ENCODE assay signal across 35 mouse cellular contexts in genomic region chr5:135326121-135326659, GRCm38 (mm10). TPM values are rescaled to one million over a fixed set of nuclear protein-coding genes. Genes with fewer than 3 reads are reported as not detected.
DNase-seq lines count a peak whose midpoint lies in the region; ATAC-seq lines count a peak whose summit lies in the region.
"Had no signal": no experiment of that assay in that cellular context is flagged by ENCODE, and none has a peak within 500 bp of the region (broad histone marks: within the 10 kb centered on the region; RNA-seq: fewer than 3 reads in every experiment).

No protein-coding gene starts in this region.

- no peak overlapping the region for H3K4me3 ChIP-seq in forebrain, embryonic 14.5 days (ENCODE audit: low read depth, low read length)
- H3K4me3 ChIP-seq in forebrain, embryonic 11.5 days (ENCODE audit: low read depth, low read length) = no peak overlapping the region
- no peak overlapping the region for H3K4me3 ChIP-seq in hindbrain, embryonic 13.5 days
- H3K4me3 ChIP-seq in hindbrain, embryonic 14.5 days (replicated peaks; ENCODE audit: low read length) = no peak overlapping the region
- no peak overlapping the region for H3K4me3 ChIP-seq in midbrain, embryonic 14.5 days (replicated peaks; ENCODE audit: low read depth, low read length)
- H3K4me3 ChIP-seq: embryonic facial prominence, embryonic 13.5 days; forebrain, embryonic 12.5 days; gastrocnemius, adult 2 months; hindbrain, embryonic 15.5 days; layer of hippocampus, adult 2 months; liver, embryonic 13.5 days; neural tube, embryonic 15.5 days; stomach, embryonic 15.5 days had no signal

- H3K36me3 ChIP-seq in forebrain, embryonic 14.5 days (ENCODE audit: control insufficient read depth, insufficient read depth, low read length) = no peaks in the 10 kb centered on the region
- no peaks in the 10 kb centered on the region for H3K36me3 ChIP-seq in forebrain, embryonic 11.5 days (ENCODE audit: control insufficient read depth, insufficient read depth, low read length)
- H3K36me3 ChIP-seq in hindbrain, embryonic 13.5 days = no peaks in the 10 kb centered on the region
- no peaks in the 10 kb centered on the region for H3K36me3 ChIP-seq in hindbrain, embryonic 14.5 days (replicated peaks; ENCODE audit: control insufficient read depth, insufficient read depth)
- no peaks in the 10 kb centered on the region for H3K36me3 ChIP-seq in midbrain, embryonic 14.5 days (ENCODE audit: control insufficient read depth, insufficient read depth, low read length)
- H3K36me3 ChIP-seq: embryonic facial prominence, embryonic 13.5 days; forebrain, embryonic 12.5 days; hindbrain, embryonic 15.5 days; liver, embryonic 13.5 days; neural tube, embryonic 15.5 days; stomach, embryonic 15.5 days had no signal

- no peak overlapping the region for H3K9ac ChIP-seq in forebrain, embryonic 14.5 days (ENCODE audit: low read length)
- no peak overlapping the region for H3K9ac ChIP-seq in forebrain, embryonic 11.5 days (ENCODE audit: low read length)
- H3K9ac ChIP-seq in hindbrain, embryonic 13.5 days = 0 out of 2 replicates have a peak overlapping the region, but pooled peaks have one; percentile 5
- no peak overlapping the region for H3K9ac ChIP-seq in hindbrain, embryonic 14.5 days
- H3K9ac ChIP-seq in midbrain, embryonic 14.5 days (replicated peaks; ENCODE audit: low read length) = 0 out of 2 replicates have a peak overlapping the region, but pooled peaks have one; percentile 16
- H3K9ac ChIP-seq: embryonic facial prominence, embryonic 13.5 days; forebrain, embryonic 12.5 days; hindbrain, embryonic 15.5 days; liver, embryonic 13.5 days; neural tube, embryonic 15.5 days; stomach, embryonic 15.5 days had no signal

- no peak overlapping the region for H3K4me2 ChIP-seq in forebrain, embryonic 14.5 days (ENCODE audit: low read length)
- no peak overlapping the region for H3K4me2 ChIP-seq in forebrain, embryonic 11.5 days (ENCODE audit: low read depth, low read length, severe bottlenecking)
- no peak overlapping the region for H3K4me2 ChIP-seq in hindbrain, embryonic 13.5 days
- no peak overlapping the region for H3K4me2 ChIP-seq in hindbrain, embryonic 14.5 days (replicated peaks)
- no peak overlapping the region for H3K4me2 ChIP-seq in midbrain, embryonic 14.5 days (ENCODE audit: low read length)
- H3K4me2 ChIP-seq: embryonic facial prominence, embryonic 13.5 days; forebrain, embryonic 12.5 days; hindbrain, embryonic 15.5 days; liver, embryonic 13.5 days; neural tube, embryonic 15.5 days; stomach, embryonic 15.5 days had no signal

- ATAC-seq in forebrain, embryonic 14.5 days = 0 out of 2 replicates have a peak, but pooled peaks have one; percentile 18
- no peak for ATAC-seq in forebrain, embryonic 11.5 days (replicated peaks; ENCODE audit: low FRiP score)
- ATAC-seq in hindbrain, embryonic 13.5 days (ENCODE audit: low FRiP score) = no peak
- ATAC-seq in hindbrain, embryonic 14.5 days (ENCODE audit: low FRiP score) = no peak
- no peak for ATAC-seq in midbrain, embryonic 14.5 days (ENCODE audit: low FRiP score, low TSS enrichment)
- ATAC-seq: inflammation-experienced regulatory T-cells, adult 6 months; lung, postnatal 0 days had no signal

- H3K27ac ChIP-seq in forebrain, embryonic 14.5 days (ENCODE audit: low read depth, low read length) = no peak overlapping the region
- no peak overlapping the region for H3K27ac ChIP-seq in forebrain, embryonic 11.5 days (ENCODE audit: low read depth, low read length)
- no peak overlapping the region for H3K27ac ChIP-seq in hindbrain, embryonic 13.5 days
- H3K27ac ChIP-seq in hindbrain, embryonic 14.5 days = no peak overlapping the region
- H3K27ac ChIP-seq in midbrain, embryonic 14.5 days (replicated peaks; ENCODE audit: low read depth, low read length) = no peak overlapping the region; the same call in 1 of the 2 replicates
- H3K27ac ChIP-seq: embryonic facial prominence, embryonic 13.5 days; forebrain, embryonic 12.5 days; gastrocnemius, adult 2 months; hindbrain, embryonic 15.5 days; layer of hippocampus, adult 2 months; liver, embryonic 13.5 days; macrophage; neural tube, embryonic 15.5 days; stomach, embryonic 15.5 days had no signal

- DNase-seq in forebrain, embryonic 14.5 days (ENCODE audit: low spot score) = peak; percentile 39
- no peak for DNase-seq in forebrain, embryonic 11.5 days (ENCODE audit: low spot score)
- DNase-seq in hindbrain, embryonic 14.5 days (ENCODE audit: low spot score) = no peak
- peak; percentile 11 for DNase-seq in R1 (ENCODE audit: low read depth, low spot score)
- peak; percentile 6 for DNase-seq in midbrain, embryonic 14.5 days
- DNase-seq in left cerebral cortex, adult 11 months (ENCODE audit: low spot score) = no peak
- DNase-seq in thymus, postnatal 4 days = no peak
- DNase-seq: adrenal gland, adult 8-10 months; cerebellum, adult 11-12 months; cerebellum, adult 9-11 months; embryo, embryonic 11 days; gastrocnemius, adult 2 months; gastrocnemius, postnatal 36 days; heart, postnatal 14 days; liver, embryonic 13.5 days; lung, adult 18-20 months; retina, postnatal 1 day; right cerebral cortex, postnatal 14 days; thymus, adult 2 months; thymus, postnatal 36 days had no signal

- H3K4me1 ChIP-seq in forebrain, embryonic 14.5 days (ENCODE audit: control insufficient read depth, insufficient read depth, low read length) = no peaks in the 10 kb centered on the region
- peaks cover 3% of the 10 kb centered on the region; the same call in 1 of the 2 replicates for H3K4me1 ChIP-seq in forebrain, embryonic 11.5 days (replicated peaks; ENCODE audit: control insufficient read depth, insufficient read depth, low read length)
- H3K4me1 ChIP-seq in hindbrain, embryonic 13.5 days (replicated peaks) = no peaks in the 10 kb centered on the region
- no peaks in the 10 kb centered on the region for H3K4me1 ChIP-seq in hindbrain, embryonic 14.5 days (replicated peaks; ENCODE audit: control insufficient read depth, insufficient read depth, low read length)
- H3K4me1 ChIP-seq in midbrain, embryonic 14.5 days (ENCODE audit: control insufficient read depth, insufficient read depth, low read length) = no peaks in the 10 kb centered on the region
- H3K4me1 ChIP-seq: embryonic facial prominence, embryonic 13.5 days; forebrain, embryonic 12.5 days; hindbrain, embryonic 15.5 days; liver, embryonic 13.5 days; neural tube, embryonic 15.5 days; stomach, embryonic 15.5 days had no signal

- 3% methylated on average over 3 of the region's 3 CpGs for WGBS in forebrain, embryonic 14.5 days
- WGBS in forebrain, embryonic 11.5 days = 5% methylated on average over 3 of the region's 3 CpGs
- 16% methylated on average over 3 of the region's 3 CpGs for WGBS in hindbrain, embryonic 13.5 days
- WGBS in hindbrain, embryonic 14.5 days = 15% methylated on average over 3 of the region's 3 CpGs
- 7% methylated on average over 3 of the region's 3 CpGs for WGBS in midbrain, embryonic 14.5 days

- no peaks in the 10 kb centered on the region for H3K27me3 ChIP-seq in forebrain, embryonic 14.5 days (replicated peaks; ENCODE audit: control insufficient read depth, insufficient read depth, low read length)
- H3K27me3 ChIP-seq in forebrain, embryonic 11.5 days (ENCODE audit: control insufficient read depth, insufficient read depth, low read length) = no peaks in the 10 kb centered on the region
- no peaks in the 10 kb centered on the region for H3K27me3 ChIP-seq in hindbrain, embryonic 13.5 days
- H3K27me3 ChIP-seq in hindbrain, embryonic 14.5 days (ENCODE audit: control insufficient read depth, insufficient read depth, low read length) = no peaks in the 10 kb centered on the region
- H3K27me3 ChIP-seq in midbrain, embryonic 14.5 days (ENCODE audit: control insufficient read depth, insufficient read depth, low read length) = no peaks in the 10 kb centered on the region
- H3K27me3 ChIP-seq: embryonic facial prominence, embryonic 13.5 days; forebrain, embryonic 12.5 days; hindbrain, embryonic 15.5 days; liver, embryonic 13.5 days; neural tube, embryonic 15.5 days; stomach, embryonic 15.5 days had no signal

- H3K9me3 ChIP-seq in forebrain, embryonic 14.5 days (replicated peaks; ENCODE audit: control insufficient read depth, low read length) = no peaks in the 10 kb centered on the region
- H3K9me3 ChIP-seq in forebrain, embryonic 11.5 days (ENCODE audit: control insufficient read depth, low read length) = no peaks in the 10 kb centered on the region
- no peaks in the 10 kb centered on the region for H3K9me3 ChIP-seq in hindbrain, embryonic 13.5 days
- H3K9me3 ChIP-seq in hindbrain, embryonic 14.5 days (ENCODE audit: control insufficient read depth, low read length) = no peaks in the 10 kb centered on the region
- no peaks in the 10 kb centered on the region for H3K9me3 ChIP-seq in midbrain, embryonic 14.5 days (ENCODE audit: control insufficient read depth, low read length)
- H3K9me3 ChIP-seq: embryonic facial prominence, embryonic 13.5 days; forebrain, embryonic 12.5 days; hindbrain, embryonic 15.5 days; liver, embryonic 13.5 days; neural tube, embryonic 15.5 days; stomach, embryonic 15.5 days had no signal

RNA-seq across cellular contexts. Expression of gene Fkbp6, which starts 23.7 kb away (rescaled TPM):
- polyA plus RNA-seq in forebrain, embryonic 14.5 days (2014; fragmentation: Nextera tagmentation; extraction: Ambion mirVana) = not detected in 2 replicates
- 0.15 TPM in 1 of 2 replicates, not detected in the other for polyA plus RNA-seq in forebrain, embryonic 11.5 days (2014; fragmentation: Nextera tagmentation; extraction: Ambion mirVana)
- 0.13 and 0.28 TPM in 2 replicates for polyA plus RNA-seq in hindbrain, embryonic 13.5 days (2015; fragmentation: Nextera tagmentation; extraction: Ambion mirVana)
- 0.24 TPM in 1 of 2 replicates, not detected in the other for polyA plus RNA-seq in hindbrain, embryonic 14.5 days (2014; fragmentation: Nextera tagmentation; extraction: Ambion mirVana)
- polyA plus RNA-seq in midbrain, embryonic 14.5 days (2014; fragmentation: Nextera tagmentation; extraction: Ambion mirVana) = 0.38 TPM in 1 of 2 replicates, not detected in the other
- polyA plus RNA-seq: C2C12; embryonic facial prominence, embryonic 13.5 days; heart, embryonic 14.5 days; inflammation-experienced regulatory T-cells, adult 6 months; liver, embryonic 13.5 days; lung, postnatal 0 days; macrophage; small intestine, adult 2 months; thymus, adult 2 months had no signal

RNA-seq across cellular contexts. Expression of gene Trim50, which starts 26.9 kb away (rescaled TPM):
- not detected in 2 replicates for polyA plus RNA-seq in forebrain, embryonic 14.5 days (2014; fragmentation: Nextera tagmentation; extraction: Ambion mirVana)
- polyA plus RNA-seq in forebrain, embryonic 11.5 days (2014; fragmentation: Nextera tagmentation; extraction: Ambion mirVana) = not detected in 2 replicates
- polyA plus RNA-seq in hindbrain, embryonic 13.5 days (2015; fragmentation: Nextera tagmentation; extraction: Ambion mirVana) = not detected in 2 replicates
- not detected in 2 replicates for polyA plus RNA-seq in hindbrain, embryonic 14.5 days (2014; fragmentation: Nextera tagmentation; extraction: Ambion mirVana)
- polyA plus RNA-seq in midbrain, embryonic 14.5 days (2014; fragmentation: Nextera tagmentation; extraction: Ambion mirVana) = not detected in 2 replicates
- polyA plus RNA-seq: C2C12; forebrain, embryonic 12.5 days; heart, embryonic 14.5 days; hindbrain, embryonic 15.5 days; inflammation-experienced regulatory T-cells, adult 6 months; kidney, embryonic 16.5 days; limb, embryonic 14.5 days; liver, embryonic 13.5 days; lung, postnatal 0 days; macrophage; neural tube, embryonic 15.5 days; small intestine, adult 2 months; thymus, adult 2 months had no signal

RNA-seq across cellular contexts. Expression of gene Nsun5, which starts 43.6 kb away (rescaled TPM):
- 27.2 and 29.9 TPM in 2 replicates for polyA plus RNA-seq in forebrain, embryonic 14.5 days (2014; fragmentation: Nextera tagmentation; extraction: Ambion mirVana)
- polyA plus RNA-seq in forebrain, embryonic 11.5 days (2014; fragmentation: Nextera tagmentation; extraction: Ambion mirVana) = 33.0 and 36.2 TPM in 2 replicates
- polyA plus RNA-seq in hindbrain, embryonic 13.5 days (2015; fragmentation: Nextera tagmentation; extraction: Ambion mirVana) = 31.1 and 31.2 TPM in 2 replicates
- 21.1 and 21.9 TPM in 2 replicates for polyA plus RNA-seq in hindbrain, embryonic 14.5 days (2014; fragmentation: Nextera tagmentation; extraction: Ambion mirVana)
- polyA plus RNA-seq in midbrain, embryonic 14.5 days (2014; fragmentation: Nextera tagmentation; extraction: Ambion mirVana) = 21.9 and 30.9 TPM in 2 replicates

Comparison
In these comparisons a context has a peak if more than half of its experiments do, and no peak if none do; other contexts are left out.
1. DNase-seq: peak in forebrain, embryonic 14.5 days (single experiment), R1 (single experiment) and midbrain, embryonic 14.5 days (single experiment); none in forebrain, embryonic 11.5 days (single experiment), hindbrain, embryonic 14.5 days (single experiment), left cerebral cortex, adult 11 months (single experiment) and thymus, postnatal 4 days (single experiment).
2. H3K9ac ChIP-seq: peak in hindbrain, embryonic 13.5 days (single experiment) and midbrain, embryonic 14.5 days (single experiment); none in forebrain, embryonic 14.5 days (single experiment), forebrain, embryonic 11.5 days (single experiment) and hindbrain, embryonic 14.5 days (single experiment).